Mouse (Mus musculus) hindbrain, embryonic 16.5 days (tissue): ENCODE measurements around the gene Iqcf5. TPM values are rescaled to one million over a fixed set of nuclear protein-coding genes. Genes with fewer than 3 reads are reported as not detected.

Source experiments
- ATAC-seq: fragments of 200-750 bp; cut with Nextera tagmentation; 2 replicates; pipeline ENCODE4 v1.8.0; 2017; ENCODE audit warnings: moderate TSS enrichment, moderate library complexity
- H3K27ac ChIP-seq: fragments of 300-500 bp; sonication (generic); 2 replicates; pipeline ENCODE4 v1.5.1; 2014; ENCODE audit warnings: low read depth, mild to moderate bottlenecking, control low read depth, low read length, moderate library complexity
- H3K27me3 ChIP-seq: fragments of 300-500 bp; sonication (generic); replicated peaks from 2 replicates; pipeline ENCODE4 v1.6.1; 2014; ENCODE audit warnings: low read length; ENCODE audit not compliant: control insufficient read depth, insufficient read depth
- H3K36me3 ChIP-seq: fragments of 300-500 bp; sonication (generic); 2 replicates; pipeline ENCODE4 v1.6.1; 2014; ENCODE audit warnings: mild to moderate bottlenecking, low read length, moderate library complexity, mixed read lengths; ENCODE audit not compliant: control insufficient read depth, insufficient read depth
- H3K4me1 ChIP-seq: fragments of 300-500 bp; sonication (generic); 2 replicates; pipeline ENCODE4 v1.6.1; 2014; ENCODE audit warnings: low read depth, low read length; ENCODE audit not compliant: control insufficient read depth, insufficient read depth
- H3K4me2 ChIP-seq: fragments of 300-500 bp; sonication (generic); 2 replicates; pipeline ENCODE4 v1.6.1; 2014; ENCODE audit warnings: mild to moderate bottlenecking, low read length, control low read depth, moderate library complexity
- H3K4me3 ChIP-seq: fragments of 300-500 bp; sonication (generic); 2 replicates; pipeline ENCODE4 v1.5.1; 2014; ENCODE audit warnings: mild to moderate bottlenecking, low read length, control low read depth, moderate library complexity
- H3K9ac ChIP-seq: fragments of 300-500 bp; sonication (generic); 2 replicates; pipeline ENCODE4 v1.6.1; 2014; ENCODE audit warnings: low read depth, mild to moderate bottlenecking, control low read depth, low read length, moderate library complexity
- H3K9me3 ChIP-seq: fragments of 300-500 bp; sonication (generic); 2 replicates; pipeline ENCODE4 v1.6.1; 2014; ENCODE audit warnings: mild to moderate bottlenecking, low read length, moderate library complexity; ENCODE audit not compliant: control insufficient read depth
- whole genome bisulfite sequencing: fragments of 180-500 bp; shearing (Covaris S2); extraction: QIAGEN DNeasy Blood & Tissue Kit; methylation state at CpG from one replicate; pipeline ENCODE4 v1.1.7; 2014; 5-methylcytosine and 5-hydroxymethylcytosine counted together
- polyA plus RNA-seq: library from polyadenylated mRNA; unstranded; fragments of >200 nt; fragmentation: Nextera tagmentation; extraction: Ambion mirVana; gene quantifications from 2 replicates; pipeline ENCODE4 v1.2.1, GENCODE M21; 2015

The Iqcf5 gene
- polyA plus RNA-seq, result not detected in 2 replicates

- Histone ChIP-seq H3K27me3 (no peaks in the 10 kb centered on the region), H3K36me3 (no peaks in the 10 kb centered on the region), H3K27ac (no peak within 1 kb of the TSS), H3K9ac (no peak within 1 kb of the TSS), H3K4me2 (no peak within 1 kb of the TSS), H3K4me1 (no peaks in the 10 kb centered on the region), H3K9me3 (no peaks in the 10 kb centered on the region), H3K4me3 (no peak within 1 kb of the TSS)
- 89% methylated on average over 4 of the region's 4 CpGs for WGBS
- ATAC-seq, result no peak
These were observed at the start of gene Iqcf5 for GRCm38 (mm10) chr9:106514273-106514672. TSS of gene Iqcf5 (plus strand) at chr9:106514573.

- H3K27me3 ChIP-seq, result no peaks in the 10 kb centered on the region
- H3K4me1 ChIP-seq, result peaks cover 18% of the 10 kb centered on the region
- H3K9ac ChIP-seq, result peak overlapping the region; percentile 83
- H3K27ac ChIP-seq, result peak overlapping the region; percentile 93
- H3K36me3 ChIP-seq, result peaks cover 23% of the 10 kb centered on the region
- H3K9me3 ChIP-seq, result no peaks in the 10 kb centered on the region
- ATAC-seq, result peak; percentile 84
- peak overlapping the region; percentile 57 for H3K4me3 ChIP-seq
- H3K4me2 ChIP-seq, result peak overlapping the region; percentile 97
- 2% methylated on average over 74 of the region's 99 CpGs for WGBS
These were observed 49.4 kb upstream of the Iqcf5 start for GRCm38 (mm10) chr9:106464751-106465541.

- H3K9ac ChIP-seq, result peak within 1 kb of the TSS; percentile 83
- no peaks in the 10 kb centered on the region for H3K27me3 ChIP-seq
- no peaks in the 10 kb centered on the region for H3K9me3 ChIP-seq
- peak; percentile 60 for ATAC-seq
- peak within 1 kb of the TSS; percentile 93 for H3K27ac ChIP-seq
- peak within 1 kb of the TSS; percentile 97 for H3K4me2 ChIP-seq
- WGBS, result 27% methylated on average over 19 of the region's 26 CpGs
- peaks cover 20% of the 10 kb centered on the region for H3K36me3 ChIP-seq
- peaks cover 18% of the 10 kb centered on the region for H3K4me1 ChIP-seq
- H3K4me3 ChIP-seq, result peak within 1 kb of the TSS; percentile 57
These were observed 48.7 kb upstream of the Iqcf5 start, which contains the start of gene Gpr62 for GRCm38 (mm10) chr9:106465571-106466200. TSS of gene Gpr62 (minus strand) at chr9:106465938.

- Histone ChIP-seq H3K4me3 (no peak overlapping the region), H3K27me3 (no peaks in the 10 kb centered on the region), H3K9ac (no peak overlapping the region), H3K36me3 (peaks cover 16% of the 10 kb centered on the region), H3K27ac (no peak overlapping the region), H3K4me1 (peaks cover 18% of the 10 kb centered on the region), H3K4me2 (no peak overlapping the region), H3K9me3 (no peaks in the 10 kb centered on the region)
- 88% methylated on average over 6 of the region's 6 CpGs for WGBS
- ATAC-seq, result no peak
These were observed 47.7 kb upstream of the Iqcf5 start for GRCm38 (mm10) chr9:106466721-106467120.

DNA sequence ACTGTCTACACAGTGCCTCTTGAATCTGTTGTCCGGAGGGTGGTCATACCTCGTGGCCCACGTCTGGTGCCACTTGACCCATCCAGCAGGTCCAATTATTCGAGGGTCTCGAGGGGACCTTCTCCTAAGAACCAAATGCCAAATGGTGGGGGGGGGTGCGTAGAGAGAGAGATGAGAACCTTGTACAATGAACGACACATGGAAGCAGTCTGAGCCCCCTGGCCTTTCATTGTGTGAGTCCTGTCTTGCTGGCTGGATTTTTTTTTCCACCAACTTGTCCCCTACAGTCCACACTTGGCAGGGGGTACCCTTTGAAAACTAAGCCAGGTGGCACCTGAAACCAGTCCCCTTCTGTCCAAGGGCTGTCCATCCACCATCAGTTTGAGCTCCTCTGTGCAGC is 46.6 kb upstream of the Iqcf5 start:
- H3K4me2 ChIP-seq, result no peak overlapping the region
- H3K4me3 ChIP-seq, result no peak overlapping the region
- no peak overlapping the region for H3K9ac ChIP-seq
- no peaks in the 10 kb centered on the region for H3K27me3 ChIP-seq
- H3K27ac ChIP-seq, result no peak overlapping the region
- peaks cover 10% of the 10 kb centered on the region for H3K36me3 ChIP-seq
- no peak for ATAC-seq
- H3K4me1 ChIP-seq, result peaks cover 18% of the 10 kb centered on the region
- H3K9me3 ChIP-seq, result no peaks in the 10 kb centered on the region
- 81% methylated on average over 7 of the region's 7 CpGs for WGBS

- Histone ChIP-seq H3K4me2 (no peak overlapping the region), H3K27ac (no peak overlapping the region), H3K36me3 (peaks cover under 1% of the 10 kb centered on the region; the same call in 1 of the 2 replicates), H3K4me3 (no peak overlapping the region), H3K4me1 (peaks cover 17% of the 10 kb centered on the region), H3K9me3 (no peaks in the 10 kb centered on the region), H3K27me3 (no peaks in the 10 kb centered on the region), H3K9ac (no peak overlapping the region)
- WGBS, result 78% methylated on average over 6 of the region's 6 CpGs
- no peak for ATAC-seq
These were observed 45.1 kb upstream of the Iqcf5 start for GRCm38 (mm10) chr9:106469317-106469716.

- Histone ChIP-seq H3K4me3 (no peak overlapping the region), H3K36me3 (no peaks in the 10 kb centered on the region), H3K27ac (no peak overlapping the region), H3K9ac (no peak overlapping the region), H3K27me3 (no peaks in the 10 kb centered on the region), H3K9me3 (no peaks in the 10 kb centered on the region), H3K4me2 (no peak overlapping the region), H3K4me1 (peaks cover 12% of the 10 kb centered on the region)
- ATAC-seq, result no peak
- 81% methylated on average over 9 of the region's 9 CpGs for WGBS
These were observed 44.6 kb upstream of the Iqcf5 start for GRCm38 (mm10) chr9:106469776-106470175.

DNA sequence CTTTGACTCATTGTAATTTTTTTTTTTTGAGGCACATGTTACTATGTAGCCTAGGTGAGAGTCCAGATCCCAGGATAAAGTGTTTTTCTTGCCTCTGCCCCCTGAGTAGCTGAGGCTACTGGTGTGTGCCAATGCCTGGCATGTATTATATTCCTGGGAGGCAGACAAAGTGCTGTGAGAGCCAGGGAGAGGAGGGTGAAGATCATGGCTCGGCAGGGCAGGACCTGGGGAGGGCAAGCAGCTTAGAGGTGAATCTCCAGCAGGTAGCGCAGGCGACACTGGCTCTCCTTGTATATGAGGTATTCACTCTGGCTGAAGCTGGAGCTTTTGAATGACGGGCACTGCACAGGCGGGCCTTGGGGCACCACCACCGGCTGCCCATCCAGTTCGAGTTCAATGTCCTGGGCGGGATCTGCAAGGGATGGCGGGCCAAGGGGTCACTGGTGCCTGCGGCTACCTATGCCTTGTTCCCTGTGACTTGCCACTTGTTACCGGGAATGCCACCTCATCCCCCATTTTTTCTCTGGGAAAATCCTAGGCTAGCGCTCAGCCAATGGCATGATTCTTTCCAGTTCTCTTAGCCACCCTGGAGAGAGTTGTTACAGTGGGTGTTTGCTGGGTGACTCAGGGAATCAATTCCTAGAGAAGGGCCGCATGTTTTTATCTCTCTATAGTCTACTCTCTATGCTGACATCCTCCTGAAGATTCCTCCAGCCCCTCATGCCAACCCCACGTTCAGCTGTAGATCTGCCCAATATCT is 43.2 kb upstream of the Iqcf5 start:
- ATAC-seq, result no peak

DNA sequence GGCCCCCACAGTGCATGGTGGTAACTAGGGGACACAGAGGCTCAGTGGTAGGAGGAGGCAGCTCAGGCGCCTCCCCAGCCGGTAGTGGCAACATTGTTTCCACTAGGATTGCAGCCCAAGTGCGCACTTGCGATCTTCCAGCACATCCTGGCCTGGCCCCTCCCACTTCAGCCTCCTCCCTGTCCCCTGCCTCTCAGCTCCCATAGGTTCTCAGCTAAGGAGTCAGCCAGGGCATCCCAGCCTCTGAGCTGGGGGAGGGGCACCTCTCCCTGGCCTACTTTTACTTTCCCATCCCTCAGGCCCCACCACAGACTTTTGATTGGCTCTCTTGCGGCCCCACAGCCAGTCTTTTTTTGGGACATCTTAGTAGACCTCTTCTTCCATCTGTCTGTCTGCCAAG is 42.5 kb upstream of the Iqcf5 start:
- Histone ChIP-seq H3K4me3 (no peak overlapping the region), H3K36me3 (no peaks in the 10 kb centered on the region), H3K9ac (no peak overlapping the region), H3K9me3 (no peaks in the 10 kb centered on the region), H3K27ac (no peak overlapping the region), H3K27me3 (no peaks in the 10 kb centered on the region), H3K4me2 (no peak overlapping the region), H3K4me1 (no peaks in the 10 kb centered on the region; the same call in 1 of the 2 replicates)
- 29% methylated on average over 5 of the region's 5 CpGs for WGBS
- ATAC-seq, result no peak

More for the DNA sequence above, 43.2 kb upstream of the Iqcf5 start:
- H3K9ac ChIP-seq, result no peak overlapping the region
- no peak overlapping the region for H3K4me3 ChIP-seq
- H3K4me1 ChIP-seq, result no peaks in the 10 kb centered on the region; the same call in 1 of the 2 replicates
- no peak overlapping the region for H3K4me2 ChIP-seq
- WGBS, result 70% methylated on average over 14 of the region's 14 CpGs
- no peaks in the 10 kb centered on the region for H3K9me3 ChIP-seq
- no peak overlapping the region for H3K27ac ChIP-seq
- H3K36me3 ChIP-seq, result no peaks in the 10 kb centered on the region
- H3K27me3 ChIP-seq, result no peaks in the 10 kb centered on the region
